ENCODE assay signal across 9 mouse cellular contexts in the genomic region with DNA sequence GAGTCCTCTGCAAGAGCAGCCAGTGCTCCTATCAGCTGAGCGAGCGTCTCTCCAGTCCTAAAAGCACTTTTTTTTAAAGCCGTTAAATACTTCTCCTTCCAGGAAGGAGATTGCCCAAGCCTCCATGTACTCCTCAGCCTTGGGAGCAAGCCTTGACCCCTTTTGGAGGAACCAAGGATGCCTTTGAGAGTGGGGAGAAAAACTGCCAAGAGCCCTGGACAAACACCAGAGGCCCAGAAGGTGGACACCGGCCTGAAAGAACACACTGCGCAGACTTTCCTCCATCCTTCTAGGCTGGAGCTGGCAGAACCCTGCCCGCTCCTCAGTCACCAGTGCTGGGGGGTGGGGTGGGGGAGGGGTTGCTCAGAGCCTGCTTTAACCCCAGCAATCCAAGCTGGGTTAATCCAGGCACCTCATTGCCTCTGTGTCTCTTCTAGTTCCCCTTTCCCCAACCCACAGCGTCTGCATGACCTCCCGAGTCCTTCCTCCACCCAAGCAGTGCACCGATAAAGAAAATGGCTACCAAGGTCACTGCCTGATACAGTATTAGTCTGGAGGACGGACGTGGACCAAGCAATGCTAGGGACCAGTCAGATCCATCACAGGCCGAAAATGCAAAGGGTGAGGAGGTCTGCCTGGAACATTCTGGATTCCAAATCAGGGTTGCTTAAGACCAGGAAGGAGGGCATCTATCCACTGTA. TPM values are rescaled to one million over a fixed set of nuclear protein-coding genes. Genes with fewer than 3 reads are reported as not detected.
DNase-seq lines count a peak whose midpoint lies in the region; ATAC-seq and TF ChIP-seq lines count a peak whose summit lies in the region.
"Had no signal": no experiment of that assay in that cellular context is flagged by ENCODE, and none has a peak within 500 bp of the region (broad histone marks: within the 10 kb centered on the region; RNA-seq: fewer than 3 reads in every experiment).

No protein-coding gene starts in this region.

- ATAC-seq in cerebellum, adult (ENCODE audit: insufficient number of reproducible peaks, low FRiP score, low TSS enrichment), result peak; percentile 18; the same call in 1 of the 2 replicates
- peak; percentile 73 to 86 for ATAC-seq in hematopoietic stem cell, adult 5-6 weeks (replicated peaks in 1 of 2; ENCODE audit: insufficient read depth in 1 of 2, low FRiP score in 2 of 2, low TSS enrichment in 1 of 2, low read depth in 1 of 2, poor library complexity in 2 of 2, severe bottlenecking in 2 of 2)
- ATAC-seq in intestine, embryonic 16.5 days, result no peak
- no peak for ATAC-seq in midbrain, embryonic 13.5 days

- no peaks in the 10 kb centered on the region for H3K27me3 ChIP-seq in testis, adult 2 months (ENCODE audit: control insufficient read depth, insufficient read depth, low read length)
- no peaks in the 10 kb centered on the region for H3K27me3 ChIP-seq in intestine, embryonic 16.5 days (replicated peaks; ENCODE audit: control insufficient read depth, insufficient read depth, low read length)
- no peaks in the 10 kb centered on the region for H3K27me3 ChIP-seq in midbrain, embryonic 13.5 days

- no peak overlapping the region for H3K4me3 ChIP-seq in testis, adult 2 months (ENCODE audit: control insufficient read depth, low read depth, low read length)
- no peak overlapping the region for H3K4me3 ChIP-seq in intestine, embryonic 16.5 days (ENCODE audit: low read length)
- no peak overlapping the region for H3K4me3 ChIP-seq in midbrain, embryonic 13.5 days (replicated peaks)

- H3K36me3 ChIP-seq in testis, adult 2 months (ENCODE audit: control insufficient read depth, insufficient read depth, low read length), result no peaks in the 10 kb centered on the region; the same call in 1 of the 2 replicates
- H3K36me3 ChIP-seq in intestine, embryonic 16.5 days (ENCODE audit: control insufficient read depth, insufficient read depth, low read length), result no peaks in the 10 kb centered on the region
- peaks cover 44% of the 10 kb centered on the region for H3K36me3 ChIP-seq in midbrain, embryonic 13.5 days

- H3K27ac ChIP-seq in testis, adult 2 months (ENCODE audit: control insufficient read depth, insufficient read depth, low read depth, low read length), result peak overlapping the region; percentile 66; the same call in 1 of the 2 replicates
- no peak overlapping the region for H3K27ac ChIP-seq in intestine, embryonic 16.5 days (ENCODE audit: low read length)
- H3K27ac ChIP-seq in midbrain, embryonic 13.5 days, result no peak overlapping the region

- no peak overlapping the region for H3K4me2 ChIP-seq in intestine, embryonic 16.5 days (ENCODE audit: low read depth, low read length)
- H3K4me2 ChIP-seq in midbrain, embryonic 13.5 days (replicated peaks), result no peak overlapping the region

- WGBS in intestine, embryonic 16.5 days, result 84% methylated on average over 12 of the region's 12 CpGs
- WGBS in midbrain, embryonic 13.5 days, result 86% methylated on average over 12 of the region's 12 CpGs

- peaks cover 31% of the 10 kb centered on the region for H3K4me1 ChIP-seq in testis, adult 2 months (ENCODE audit: control insufficient read depth, insufficient read depth, low read length)
- H3K4me1 ChIP-seq in intestine, embryonic 16.5 days (ENCODE audit: control insufficient read depth, insufficient read depth, low read length), result no peaks in the 10 kb centered on the region
- peaks cover 17% of the 10 kb centered on the region; the same call in 1 of the 2 replicates for H3K4me1 ChIP-seq in midbrain, embryonic 13.5 days (replicated peaks)

- TF ChIP-seq POLR2A in testis, adult 2 months (IDR thresholded peaks at IDR 0.05; ENCODE audit: control insufficient read depth, low read depth, low read length), result no peak

- TF ChIP-seq CTCF in testis, adult 2 months (IDR thresholded peaks at IDR 0.05; ENCODE audit: control insufficient read depth, insufficient read depth, insufficient replicate concordance, low read depth, low read length), result no peak

- H3K9ac ChIP-seq in intestine, embryonic 16.5 days (ENCODE audit: low read depth, low read length), result no peak overlapping the region
- H3K9ac ChIP-seq in midbrain, embryonic 13.5 days (replicated peaks), result no peak overlapping the region

- H3K9me3 ChIP-seq in intestine, embryonic 16.5 days (ENCODE audit: control insufficient read depth, low read length), result no peaks in the 10 kb centered on the region
- H3K9me3 ChIP-seq in midbrain, embryonic 13.5 days, result no peaks in the 10 kb centered on the region

- DNase-seq in cerebellum, postnatal 4 days (ENCODE audit: low spot score in 2 of 2), result no peak
- no peak for DNase-seq in testis, postnatal 10 days (ENCODE audit: low spot score)
- peak; percentile 78 for DNase-seq in testis, postnatal 14 days (ENCODE audit: low spot score)

RNA-seq across cellular contexts. Expression of a gene that starts 8.6 kb away (rescaled TPM):
- polyA plus RNA-seq in testis, adult 2 months (2012; rRNA removed), result 73.3 and 76.3 TPM in 2 replicates
- 9.9 and 16.5 TPM in 2 replicates for total RNA-seq in hematopoietic stem cell, adult 5-6 weeks (2017)
- polyA plus RNA-seq in intestine, embryonic 16.5 days (2015; fragmentation: Nextera tagmentation; extraction: Ambion mirVana), result 5.5 and 5.9 TPM in 2 replicates
- polyA plus RNA-seq in midbrain, embryonic 13.5 days (2015; fragmentation: Nextera tagmentation; extraction: Ambion mirVana), result 7.5 and 8.3 TPM in 2 replicates

RNA-seq across cellular contexts. Expression of a gene that starts 29.3 kb away (rescaled TPM):
- 3.6 and 4.1 TPM in 2 replicates for polyA plus RNA-seq in testis, adult 2 months (2012; rRNA removed)
- 4.7 and 15.7 TPM in 2 replicates for total RNA-seq in hematopoietic stem cell, adult 5-6 weeks (2017)
- not detected in 2 replicates for polyA plus RNA-seq in intestine, embryonic 16.5 days (2015; fragmentation: Nextera tagmentation; extraction: Ambion mirVana)
- polyA plus RNA-seq in midbrain, embryonic 13.5 days (2015; fragmentation: Nextera tagmentation; extraction: Ambion mirVana), result 0.48 TPM in 1 of 2 replicates, not detected in the other

RNA-seq across cellular contexts. Expression of a gene that starts 32.4 kb away (rescaled TPM):
- 2.2 and 2.9 TPM in 2 replicates for polyA plus RNA-seq in testis, adult 2 months (2012; rRNA removed)
- total RNA-seq in hematopoietic stem cell, adult 5-6 weeks (2017), result not detected in 2 replicates
- 7.4 and 10.5 TPM in 2 replicates for polyA plus RNA-seq in intestine, embryonic 16.5 days (2015; fragmentation: Nextera tagmentation; extraction: Ambion mirVana)
- polyA plus RNA-seq in midbrain, embryonic 13.5 days (2015; fragmentation: Nextera tagmentation; extraction: Ambion mirVana), result 0.17 and 0.19 TPM in 2 replicates
- polyA plus RNA-seq: neural tube, embryonic 14.5 days had no signal

RNA-seq across cellular contexts. Expression of a gene that starts 37.6 kb away (rescaled TPM):
- 3.5 and 3.9 TPM in 2 replicates for polyA plus RNA-seq in testis, adult 2 months (2012; rRNA removed)
- total RNA-seq in hematopoietic stem cell, adult 5-6 weeks (2017), result 0.60 and 0.63 TPM in 2 replicates
- 31.7 and 36.4 TPM in 2 replicates for polyA plus RNA-seq in intestine, embryonic 16.5 days (2015; fragmentation: Nextera tagmentation; extraction: Ambion mirVana)
- 0.10 and 0.27 TPM in 2 replicates for polyA plus RNA-seq in midbrain, embryonic 13.5 days (2015; fragmentation: Nextera tagmentation; extraction: Ambion mirVana)

RNA-seq across cellular contexts. Expression of a gene that starts 50.2 kb away (rescaled TPM):
- 3.1 and 4.4 TPM in 2 replicates for polyA plus RNA-seq in testis, adult 2 months (2012; rRNA removed)
- total RNA-seq in hematopoietic stem cell, adult 5-6 weeks (2017), result 0.13 and 0.35 TPM in 2 replicates
- 63.8 and 66.2 TPM in 2 replicates for polyA plus RNA-seq in intestine, embryonic 16.5 days (2015; fragmentation: Nextera tagmentation; extraction: Ambion mirVana)
- polyA plus RNA-seq in midbrain, embryonic 13.5 days (2015; fragmentation: Nextera tagmentation; extraction: Ambion mirVana), result 24.0 and 24.7 TPM in 2 replicates

Comparison
In these comparisons a context has a peak if more than half of its experiments do, and no peak if none do; other contexts are left out.
1. ATAC-seq: peak in cerebellum, adult (single experiment) and hematopoietic stem cell, adult 5-6 weeks (2 of 2); none in intestine, embryonic 16.5 days (single experiment) and midbrain, embryonic 13.5 days (single experiment).